Mouse (Mus musculus): Measurements from ENCODE around the gene 1700017B05Rik. TPM values are rescaled to one million over a fixed set of nuclear protein-coding genes. Genes with fewer than 3 reads are reported as not detected.

1700017B05Rik gene
- total RNA-seq, 2 experiments from 2014 or later: 33.3 to 83.6 TPM

DNA sequence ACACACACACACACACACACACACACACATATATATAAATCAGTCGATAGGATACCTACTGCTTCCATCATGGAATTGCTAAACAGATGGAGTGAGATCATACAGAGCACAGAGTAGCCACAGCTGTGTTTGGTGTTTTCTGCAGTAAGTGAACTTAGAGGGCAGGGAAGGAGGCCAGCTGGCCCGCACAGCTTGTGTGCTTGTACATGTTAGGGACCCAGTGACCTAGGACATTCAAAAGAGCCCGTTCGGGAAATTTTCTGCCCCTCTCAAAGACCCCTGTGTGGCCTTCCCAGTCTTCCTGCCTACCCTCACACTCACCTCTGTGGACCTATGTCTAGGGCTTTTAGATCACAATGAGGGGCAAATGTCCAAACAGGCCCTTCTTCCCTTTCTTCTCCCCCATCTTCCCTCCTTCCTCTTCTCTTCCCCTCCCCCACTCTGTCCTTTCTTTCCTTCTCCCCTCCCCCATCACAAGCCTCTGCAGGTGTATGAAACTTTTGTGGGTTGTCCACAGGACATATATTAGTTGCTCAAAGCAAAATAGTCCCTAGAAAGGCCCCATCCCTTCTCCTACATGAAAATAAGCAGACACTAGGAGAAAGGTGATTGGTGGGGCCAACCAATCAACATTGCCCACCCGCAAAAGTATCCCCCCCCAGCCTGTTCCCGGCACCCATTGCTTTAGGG, 11.5 kb upstream of the 1700017B05Rik start:
- no peak for ATAC-seq (replicated peaks; ENCODE audit: low FRiP score, low TSS enrichment, poor library complexity, severe bottlenecking)

DNA sequence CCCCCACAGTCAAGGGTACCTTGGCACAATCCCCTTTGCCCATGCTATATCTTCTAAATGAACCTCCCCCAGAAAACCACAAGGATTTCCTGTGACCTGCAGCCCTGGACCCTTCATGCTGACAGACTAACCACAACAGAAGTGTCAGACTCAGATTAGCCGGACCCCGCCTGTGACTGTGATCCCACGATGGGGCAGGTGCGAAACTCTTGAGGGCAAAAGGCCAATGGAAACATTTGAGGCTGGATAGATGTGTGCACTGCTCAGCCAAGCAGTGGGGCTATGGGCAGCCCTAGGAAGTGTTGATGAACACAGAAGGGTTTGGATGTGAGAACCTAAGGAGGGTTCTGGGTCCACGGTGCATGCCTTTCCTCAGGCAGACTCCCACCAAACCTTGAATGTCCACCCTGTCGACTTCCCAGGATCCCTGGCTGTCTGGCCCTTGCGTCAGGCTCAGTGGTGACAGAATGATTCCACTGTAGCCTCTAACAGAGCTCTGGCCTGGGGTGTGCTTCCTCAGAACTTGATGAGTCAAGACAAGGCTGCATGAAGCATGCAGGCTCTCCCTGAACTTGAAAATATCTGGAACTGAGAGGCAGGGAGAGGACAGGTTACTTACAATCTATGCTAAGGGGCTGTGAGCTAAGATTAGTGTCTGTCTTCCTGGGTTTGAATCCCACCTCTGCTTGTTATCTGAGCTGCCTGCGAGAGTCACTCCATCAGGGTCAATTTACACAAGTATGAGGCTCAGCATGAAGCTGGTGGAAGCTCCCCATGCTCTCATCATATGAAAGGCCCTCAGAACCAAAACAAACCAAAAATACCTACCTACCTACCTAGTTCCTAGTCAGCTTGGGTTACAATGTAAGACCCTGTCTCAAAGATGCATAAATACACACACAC, 10.7 kb upstream of the 1700017B05Rik start:
- peak; percentile 62 for ATAC-seq (replicated peaks; ENCODE audit: low FRiP score, low TSS enrichment, poor library complexity, severe bottlenecking)

DNA sequence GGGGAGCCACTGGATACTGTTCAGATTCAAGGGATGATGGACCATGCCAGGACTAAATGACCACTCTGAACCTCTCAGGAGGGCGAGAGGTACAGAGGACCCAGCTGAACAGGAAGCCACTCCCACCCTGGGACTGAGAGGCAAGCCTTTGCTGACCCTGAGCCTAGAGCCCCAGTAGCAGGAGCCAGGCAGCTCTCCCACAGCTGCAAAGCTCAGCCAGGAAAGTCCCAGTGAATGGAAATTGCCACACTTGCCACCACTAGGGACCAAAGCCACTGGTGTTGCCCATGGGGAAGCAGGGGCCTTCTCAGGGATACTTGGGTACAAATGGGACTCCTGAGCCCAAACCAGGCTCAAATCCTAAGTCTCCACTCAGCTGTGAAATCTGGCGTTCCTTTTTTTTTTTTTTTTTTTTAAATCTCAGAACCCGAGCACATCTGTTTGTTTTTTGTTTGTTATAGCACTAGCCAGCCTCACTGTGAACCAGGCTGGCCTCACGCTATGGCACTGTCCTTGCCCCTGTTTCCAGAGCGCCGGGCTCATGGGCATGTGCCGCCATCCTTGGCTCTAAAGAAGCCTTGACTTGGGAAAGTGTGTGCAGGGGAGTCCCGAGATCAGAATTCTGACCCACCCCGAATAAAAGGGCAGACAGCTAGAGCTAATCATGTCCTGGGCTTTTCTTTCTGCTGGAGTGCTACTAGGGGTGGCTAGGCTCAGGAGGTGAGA, 9.6 kb upstream of the 1700017B05Rik start:
- ATAC-seq (replicated peaks; ENCODE audit: low FRiP score, low TSS enrichment, poor library complexity, severe bottlenecking): no peak

DNA sequence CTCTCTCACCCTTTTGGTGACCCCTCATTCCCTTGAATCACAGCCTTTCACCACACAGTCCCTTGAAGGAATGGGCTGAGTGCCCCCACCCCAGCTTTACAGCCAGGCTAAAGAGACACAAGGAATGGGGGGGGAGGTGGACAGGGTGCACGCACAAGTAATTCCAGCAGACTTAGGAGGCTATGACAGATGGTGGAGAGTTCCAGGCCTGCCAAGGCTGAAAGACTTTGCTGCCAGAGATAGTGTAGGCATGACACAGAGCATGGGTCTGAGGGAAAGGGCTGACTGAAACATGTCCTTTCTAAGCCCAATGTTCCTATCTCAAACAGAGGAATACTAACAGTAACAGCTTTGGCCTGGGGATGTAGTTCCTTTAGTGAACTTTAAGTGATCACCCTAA, 8.7 kb upstream of the 1700017B05Rik start:
- no peak for ATAC-seq (replicated peaks; ENCODE audit: low FRiP score, low TSS enrichment, poor library complexity, severe bottlenecking)

DNA sequence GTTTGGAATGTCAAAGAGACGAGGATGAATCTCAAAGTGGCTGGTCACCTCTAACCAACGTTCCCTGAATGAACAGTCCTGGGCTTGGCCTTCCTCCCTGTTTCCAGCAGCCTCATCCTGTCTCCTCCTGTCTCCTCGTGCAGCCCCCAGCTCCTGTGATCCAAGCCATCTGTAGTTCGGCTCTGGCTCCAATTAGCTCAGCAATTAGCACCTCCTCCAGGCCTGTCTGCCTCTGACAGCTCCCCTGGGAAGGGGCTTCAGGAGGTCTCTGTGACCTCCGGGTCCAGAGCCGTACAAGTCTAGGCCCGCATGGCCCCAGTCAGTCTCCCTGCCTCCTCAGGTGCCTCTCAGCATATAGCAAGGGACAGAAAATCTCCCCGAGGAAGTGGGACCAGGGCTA, 8.0 kb upstream of the 1700017B05Rik start:
- no peak for ATAC-seq (replicated peaks; ENCODE audit: low FRiP score, low TSS enrichment, poor library complexity, severe bottlenecking)

DNA sequence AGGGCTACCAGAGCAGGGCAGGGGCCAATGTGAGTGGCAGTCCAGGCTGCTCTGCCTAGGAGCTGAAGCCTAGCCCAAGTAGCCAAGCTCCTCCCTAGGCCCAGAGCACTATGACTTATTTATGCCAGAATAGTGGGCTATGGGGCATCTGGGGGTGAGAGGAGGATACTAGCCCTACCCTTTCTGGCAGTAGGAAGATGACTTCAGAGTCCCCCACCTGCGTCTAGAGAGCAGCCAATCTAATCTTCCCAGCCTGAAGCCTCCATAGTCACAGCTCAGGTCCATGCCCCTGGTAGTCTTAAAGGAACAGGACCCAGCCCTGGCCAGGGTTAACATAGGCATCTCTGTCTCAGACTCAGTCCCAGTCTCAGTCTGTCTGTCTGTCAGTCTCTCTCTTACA, 7.0 kb upstream of the 1700017B05Rik start:
- ATAC-seq (replicated peaks; ENCODE audit: low FRiP score, low TSS enrichment, poor library complexity, severe bottlenecking): peak; percentile 35; the same call in 1 of the 2 replicates

DNA sequence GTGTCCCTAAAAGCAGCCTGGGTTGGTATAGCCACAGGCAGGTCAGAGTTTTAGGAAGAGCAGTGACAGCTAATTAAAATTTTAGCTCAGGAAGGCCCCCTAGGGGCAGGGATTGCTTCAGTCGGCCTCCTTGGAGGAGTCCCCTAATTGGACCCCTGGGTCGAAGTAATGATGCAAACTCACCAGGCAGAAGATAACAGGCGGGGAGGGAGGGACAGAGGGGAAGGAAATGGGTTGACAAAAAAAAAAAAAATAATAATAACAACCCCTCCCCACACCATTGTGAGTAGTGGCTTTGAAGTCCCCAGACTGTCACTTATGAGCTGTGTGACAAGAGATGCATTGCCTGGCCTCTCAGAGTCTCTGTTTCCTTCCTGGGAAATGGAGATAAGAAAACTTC, 6.2 kb upstream of the 1700017B05Rik start:
- ATAC-seq (replicated peaks; ENCODE audit: low FRiP score, low TSS enrichment, poor library complexity, severe bottlenecking): 0 out of 2 replicates have a peak, but pooled peaks have one; percentile 36

DNA sequence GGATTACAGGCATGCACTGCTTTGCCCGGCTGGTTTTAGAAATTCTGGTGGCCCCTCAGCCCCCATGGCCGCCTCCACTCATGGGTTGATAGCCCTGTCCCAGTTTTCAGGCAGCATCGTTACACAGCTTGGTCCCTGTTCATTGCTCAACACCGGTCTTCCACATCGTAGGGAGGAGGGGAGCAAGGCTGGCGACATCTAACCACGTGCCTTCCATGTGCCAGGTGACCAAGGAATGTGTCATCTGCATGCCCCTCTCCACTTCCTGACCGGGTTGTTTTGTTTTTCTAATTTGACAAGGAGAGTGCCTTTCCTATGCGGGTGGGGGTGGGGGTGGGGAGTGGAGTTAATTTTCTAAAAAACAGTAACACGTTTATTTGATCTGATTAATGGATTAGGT, 5.7 kb upstream of the 1700017B05Rik start:
- no peak for ATAC-seq (replicated peaks; ENCODE audit: low FRiP score, low TSS enrichment, poor library complexity, severe bottlenecking)

DNA sequence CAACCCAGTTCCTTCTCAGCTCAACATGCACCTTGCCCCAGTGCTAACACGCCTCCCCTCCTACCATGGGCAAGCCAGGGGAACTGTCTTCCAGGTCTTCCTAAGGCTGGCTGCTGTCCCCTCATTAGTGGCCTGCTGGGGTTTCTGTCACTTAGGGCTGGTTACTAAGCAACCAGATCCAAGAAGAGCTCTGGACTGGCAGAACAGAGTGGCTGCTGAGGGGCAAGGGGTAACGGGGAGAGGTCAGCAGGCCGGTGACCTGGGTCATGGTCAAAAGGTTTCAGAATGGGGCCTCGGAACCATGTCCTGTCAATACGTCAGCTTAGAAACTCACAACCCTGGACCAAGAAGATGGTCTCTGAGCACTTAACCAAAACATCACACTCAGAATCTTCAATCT, 5.0 kb upstream of the 1700017B05Rik start:
- ATAC-seq (replicated peaks; ENCODE audit: low FRiP score, low TSS enrichment, poor library complexity, severe bottlenecking): no peak

DNA sequence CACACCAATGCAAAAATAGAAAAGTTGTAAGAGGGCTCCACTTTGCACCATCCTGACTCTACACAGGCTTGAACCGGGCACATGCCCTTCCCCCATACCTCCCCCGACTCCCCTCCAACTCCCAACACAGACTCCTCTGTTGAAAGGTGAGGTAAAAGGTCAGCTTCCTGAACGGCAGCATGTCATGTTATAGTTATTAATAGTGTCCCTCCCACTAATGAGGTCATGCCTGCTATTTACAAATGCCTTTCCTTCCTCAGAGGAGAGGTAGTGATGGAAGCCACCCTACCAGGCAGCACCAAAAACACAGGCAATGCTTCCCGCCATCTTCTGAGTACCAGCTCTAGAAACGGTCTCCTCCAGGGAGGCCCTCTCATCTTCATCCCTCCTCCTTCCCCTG, 2.7 kb upstream of the 1700017B05Rik start:
- no peak for ATAC-seq (replicated peaks; ENCODE audit: low FRiP score, low TSS enrichment, poor library complexity, severe bottlenecking)

DNA sequence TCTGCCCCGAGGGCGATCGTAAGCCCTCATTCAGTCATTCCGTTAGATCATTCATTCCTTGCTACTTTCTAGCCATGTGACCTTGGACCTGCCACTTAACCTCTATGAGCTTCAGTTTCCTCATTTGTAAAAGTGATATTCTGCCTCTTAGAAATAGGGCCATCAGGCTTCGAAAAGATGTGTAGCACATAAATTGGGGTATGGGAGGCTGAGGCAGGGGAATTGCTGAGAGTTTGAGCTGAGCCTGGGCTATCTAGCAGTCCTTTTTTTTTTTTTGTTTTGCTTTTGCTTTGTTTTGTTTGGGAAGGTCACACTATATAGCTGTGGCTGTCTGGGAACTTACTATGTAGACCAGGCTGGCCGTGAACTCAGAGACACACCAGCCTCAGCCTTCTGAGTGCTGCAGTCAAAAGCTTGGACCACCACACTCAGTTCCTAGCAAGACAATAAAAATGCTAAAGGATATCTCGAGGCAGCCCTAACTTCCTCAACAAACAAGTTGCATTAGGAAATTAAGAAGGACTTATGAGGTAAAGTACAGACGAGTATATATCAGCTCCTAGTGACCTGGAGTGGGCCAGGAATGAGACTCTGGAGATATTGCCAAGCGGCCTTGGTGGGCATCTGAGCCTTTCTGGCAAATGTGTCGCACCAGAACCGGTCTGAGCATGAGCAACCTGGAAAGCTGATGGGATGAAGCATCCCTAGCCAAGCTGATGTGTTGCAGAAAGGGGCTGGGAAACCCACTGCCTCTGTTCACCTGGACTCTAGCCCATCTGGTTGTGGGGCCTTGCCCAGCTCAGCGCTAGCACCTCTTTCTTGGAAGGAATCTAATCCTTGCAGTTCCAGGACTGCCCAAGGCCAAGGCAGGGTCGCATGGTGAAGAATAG, 628 bp upstream of the 1700017B05Rik start:
- ATAC-seq (replicated peaks; ENCODE audit: low FRiP score, low TSS enrichment, poor library complexity, severe bottlenecking): 0 out of 2 replicates have a peak, but pooled peaks have one; percentile 2

DNA sequence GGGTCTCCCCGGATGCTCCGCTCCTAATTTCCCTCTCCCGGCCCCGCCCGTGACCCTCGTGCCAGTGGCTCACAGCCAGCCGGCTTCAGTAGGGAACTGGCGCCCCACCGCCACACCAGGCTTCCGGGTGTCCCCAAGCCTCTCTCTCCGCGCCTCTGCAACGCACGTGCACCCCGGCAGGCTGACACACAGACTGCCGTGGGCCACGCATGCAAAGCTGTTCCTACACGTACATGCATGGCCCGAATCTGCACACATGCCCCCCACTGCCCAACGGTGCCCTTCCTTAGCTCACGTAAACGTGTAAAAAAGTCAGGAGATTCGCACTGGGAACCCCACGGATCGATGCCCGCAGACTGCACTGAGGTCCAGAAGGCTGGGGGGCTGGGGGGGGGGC, 898 bp downstream of the 1700017B05Rik start:
- ATAC-seq (replicated peaks; ENCODE audit: low FRiP score, low TSS enrichment, poor library complexity, severe bottlenecking): peak; percentile 21; the same call in 1 of the 2 replicates

DNA sequence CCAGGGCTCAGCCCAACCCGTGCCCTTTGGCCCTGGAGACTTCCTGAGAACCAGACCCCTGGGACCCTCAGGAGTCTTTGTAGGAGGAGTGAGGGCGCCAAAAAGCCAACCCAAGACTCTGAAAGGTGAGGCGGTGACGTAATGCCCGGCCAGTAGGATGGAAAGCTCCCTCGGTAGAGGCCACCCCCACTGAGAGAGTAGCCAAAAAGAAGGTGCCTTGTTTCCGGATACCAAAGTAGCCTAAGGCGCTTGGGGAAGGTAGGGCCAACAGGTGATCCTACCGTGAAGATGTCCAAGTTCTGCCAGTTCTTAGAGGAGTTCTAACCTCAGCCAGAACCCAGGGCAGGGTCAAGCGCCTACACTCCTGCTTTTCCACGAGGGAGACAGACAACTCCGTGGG, 1.5 kb downstream of the 1700017B05Rik start:
- ATAC-seq (replicated peaks; ENCODE audit: low FRiP score, low TSS enrichment, poor library complexity, severe bottlenecking): peak; percentile 34; the same call in 1 of the 2 replicates

DNA sequence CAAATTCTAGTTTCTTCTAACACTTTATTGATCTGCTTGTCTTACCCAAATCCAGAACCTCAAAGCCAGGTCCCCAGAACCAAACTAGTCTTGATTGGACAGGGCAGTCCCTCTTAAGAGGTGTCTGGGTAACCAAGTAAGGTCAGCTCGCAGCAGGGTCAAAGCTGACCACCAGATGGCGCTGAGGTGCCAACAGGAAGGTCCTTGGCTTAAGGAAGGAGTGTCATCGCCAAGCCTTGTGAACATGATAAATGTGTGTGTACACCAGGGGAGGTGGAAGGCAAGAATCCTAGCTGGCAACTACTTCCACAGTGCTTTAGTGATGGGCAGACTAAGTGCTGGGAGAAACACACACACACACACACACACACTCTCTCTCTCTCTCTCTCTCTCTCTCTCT, 2.7 kb downstream of the 1700017B05Rik start:
- ATAC-seq (replicated peaks; ENCODE audit: low FRiP score, low TSS enrichment, poor library complexity, severe bottlenecking): peak; percentile 70

DNA sequence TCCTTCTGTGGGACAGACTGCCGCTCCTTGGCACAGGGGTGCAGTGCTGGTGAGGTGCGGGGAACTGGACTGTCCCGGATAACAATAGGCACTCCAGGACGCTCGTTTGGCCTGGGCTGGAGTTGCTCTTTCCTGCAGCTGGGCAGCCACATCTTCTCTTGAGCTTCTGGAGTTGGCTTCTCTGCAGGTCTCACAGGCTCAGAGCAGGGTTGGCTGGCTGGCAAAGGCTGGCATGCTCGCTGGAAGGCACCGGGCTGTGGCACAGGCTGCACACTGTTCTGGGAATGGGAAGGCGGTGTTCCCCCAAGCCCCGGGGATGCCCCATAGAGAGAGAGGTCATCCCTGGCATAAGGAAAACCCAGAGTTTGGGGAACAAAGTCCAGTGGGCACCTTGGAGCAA, 4.8 kb downstream of the 1700017B05Rik start:
- no peak for ATAC-seq (replicated peaks; ENCODE audit: low FRiP score, low TSS enrichment, poor library complexity, severe bottlenecking)

DNA sequence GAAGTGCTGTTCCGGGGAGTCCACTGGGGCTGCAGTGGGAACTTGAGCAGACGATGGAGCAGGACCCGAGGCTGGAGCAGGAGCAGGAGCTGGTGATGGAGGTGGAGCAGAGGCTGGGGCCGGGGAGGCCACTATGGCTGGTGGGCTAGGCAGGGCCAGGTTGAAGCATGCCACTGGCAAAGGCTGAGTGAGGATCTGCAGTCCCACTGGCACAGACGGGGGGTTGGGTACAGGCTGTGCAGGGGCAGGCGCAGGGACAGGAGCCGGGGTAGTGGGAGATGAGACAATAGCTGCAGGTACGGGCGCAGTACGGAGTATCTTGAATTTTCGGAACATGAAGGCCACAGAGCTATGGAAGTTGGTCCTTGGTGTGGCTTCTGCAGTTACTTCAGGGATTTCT, 5.6 kb downstream of the 1700017B05Rik start:
- no peak for ATAC-seq (replicated peaks; ENCODE audit: low FRiP score, low TSS enrichment, poor library complexity, severe bottlenecking)

DNA sequence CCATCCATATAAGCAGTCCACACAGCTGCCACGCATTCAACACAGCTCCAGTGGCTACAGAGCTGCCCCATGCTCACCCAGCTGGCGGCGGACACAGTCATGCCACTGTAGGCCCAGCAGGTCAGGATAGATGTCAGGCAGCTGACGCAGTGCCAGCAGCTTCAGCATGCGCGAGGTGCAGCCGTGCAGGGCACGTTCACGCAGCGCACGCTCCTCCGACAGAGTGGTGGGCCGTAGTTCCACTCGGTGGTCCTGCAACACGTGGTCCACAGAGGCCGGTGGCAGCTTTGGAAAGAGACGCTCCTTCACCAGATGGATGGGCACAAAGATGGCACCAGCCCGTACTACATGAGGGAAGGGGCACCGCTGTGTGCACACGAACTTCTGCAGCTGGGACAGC, 6.1 kb downstream of the 1700017B05Rik start:
- ATAC-seq (replicated peaks; ENCODE audit: low FRiP score, low TSS enrichment, poor library complexity, severe bottlenecking): no peak

DNA sequence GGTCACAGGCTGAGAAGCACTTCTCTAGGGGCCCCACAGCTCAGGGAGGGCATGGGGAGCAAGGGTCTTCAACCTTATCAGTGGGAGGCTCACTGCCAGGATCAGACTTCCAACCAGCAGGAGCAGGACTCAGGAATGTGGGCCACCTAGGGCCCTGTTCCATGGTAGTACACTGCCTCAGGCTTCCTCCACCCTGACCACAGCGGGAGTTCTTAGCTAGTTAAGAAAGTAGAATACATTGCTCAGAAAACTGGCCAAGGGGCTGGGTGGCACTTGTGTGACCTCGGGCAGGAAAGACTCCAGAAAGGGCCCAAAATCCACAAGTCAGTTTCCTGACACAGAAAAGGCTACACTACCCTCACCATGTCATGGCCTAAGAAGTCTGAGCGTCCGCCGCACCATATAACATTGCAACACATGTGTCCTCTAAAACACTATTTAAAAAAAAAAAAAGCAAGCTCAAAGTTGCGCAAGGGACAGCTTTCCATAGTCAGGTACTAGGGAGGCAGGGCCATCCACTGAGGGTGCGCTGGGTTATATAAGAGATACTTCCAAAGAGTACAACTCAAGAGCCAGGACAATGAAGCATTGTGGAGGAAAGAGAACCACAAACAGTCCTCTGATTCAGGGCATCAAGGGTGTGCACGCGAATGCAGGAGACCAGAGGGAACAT, 7.5 kb downstream of the 1700017B05Rik start:
- ATAC-seq (replicated peaks; ENCODE audit: low FRiP score, low TSS enrichment, poor library complexity, severe bottlenecking): no peak

DNA sequence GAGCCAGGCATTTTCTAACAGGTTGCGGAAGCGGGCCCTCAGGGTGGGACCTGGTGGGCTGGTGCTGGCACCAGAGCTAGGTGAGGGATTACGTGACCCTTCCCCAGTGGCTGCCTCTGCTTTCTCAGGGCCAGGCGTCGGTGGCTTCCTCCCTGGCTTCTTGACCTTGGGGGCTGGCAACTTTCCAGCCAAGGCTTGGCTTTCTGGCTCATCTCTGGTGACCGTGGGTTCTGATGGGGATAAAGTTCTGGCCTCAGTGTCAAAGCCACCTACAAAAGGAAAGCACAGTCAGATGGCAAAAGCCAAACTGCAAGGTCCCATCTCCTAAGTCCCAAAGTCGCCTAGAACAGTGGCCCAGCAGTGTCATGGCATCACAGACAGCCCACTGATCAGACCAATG, 8.4 kb downstream of the 1700017B05Rik start:
- no peak for ATAC-seq (replicated peaks; ENCODE audit: low FRiP score, low TSS enrichment, poor library complexity, severe bottlenecking)
